Mouse (Mus musculus): ENCODE measurements around the gene Rasa3.

DNA sequence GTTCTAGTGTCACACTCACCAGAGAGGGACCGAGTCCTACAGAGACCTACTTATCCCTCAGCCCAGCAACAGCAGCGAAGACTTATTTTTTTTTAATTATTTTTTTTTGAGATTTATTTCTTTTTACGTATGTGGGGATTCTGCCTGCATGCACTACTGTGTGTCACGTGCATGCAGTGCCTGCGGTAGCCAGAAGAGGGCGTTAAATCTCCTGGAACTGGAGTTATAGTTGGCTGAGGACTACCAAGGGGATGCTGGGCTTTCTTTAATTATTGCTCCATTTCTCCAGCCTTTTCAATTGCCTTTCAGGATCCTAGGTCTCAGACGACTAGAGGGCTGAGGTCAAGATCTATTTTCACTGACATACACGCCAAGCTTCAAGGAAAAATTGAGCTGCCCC, 74.8 kb downstream of the Rasa3 start:
- TF ChIP-seq CTCF (IDR thresholded peaks at IDR 0.05; ENCODE audit: low read depth) = peak; percentile 74
- TF ChIP-seq EP300 (optimal IDR thresholded peaks at IDR 0.05) = no peak
